Mouse (Mus musculus) ES-Bruce4 (cell line): Measurements from ENCODE around the gene Itpkc. TPM values are rescaled to one million over a fixed set of nuclear protein-coding genes. Genes with fewer than 3 reads are reported as not detected.
A peak's percentile ranks its signal among the peaks of the same experiment; 100 is the strongest.

Source experiments
- H3K27ac ChIP-seq: 2 replicates; pipeline ENCODE4 v1.5.1; 2012; ENCODE audit warnings: low read length, inconsistent platforms; ENCODE audit not compliant: insufficient read depth
- H3K27me3 ChIP-seq: 2 replicates; pipeline ENCODE4 v1.6.1; 2012; ENCODE audit warnings: mild to moderate bottlenecking, low read length, inconsistent platforms; ENCODE audit not compliant: control insufficient read depth, poor library complexity, insufficient read depth, severe bottlenecking
- H3K36me3 ChIP-seq: 2 replicates; pipeline ENCODE4 v1.6.1; 2012; ENCODE audit warnings: inconsistent platforms, mild to moderate bottlenecking, low read length, moderate library complexity; ENCODE audit not compliant: control insufficient read depth, poor library complexity, insufficient read depth, severe bottlenecking
- H3K4me1 ChIP-seq: one replicate; pipeline ENCODE4 v1.8.1; 2011; ENCODE audit warnings: low read length; ENCODE audit not compliant: control insufficient read depth, insufficient read depth
- H3K4me3 ChIP-seq: 2 replicates; pipeline ENCODE4 v1.5.1; 2011; ENCODE audit warnings: low read depth, mild to moderate bottlenecking, low read length
- H3K9ac ChIP-seq: 2 replicates; pipeline ENCODE4 v1.6.1; 2012; ENCODE audit warnings: low read depth, mild to moderate bottlenecking, inconsistent platforms; ENCODE audit not compliant: poor library complexity, severe bottlenecking
- H3K9me3 ChIP-seq: replicated peaks from 2 replicates; pipeline ENCODE4 v1.6.1; 2012; ENCODE audit warnings: mild to moderate bottlenecking, low read length, inconsistent platforms; ENCODE audit not compliant: control insufficient read depth, poor library complexity, insufficient read depth, severe bottlenecking
- CTCF ChIP-seq: IDR thresholded peaks from one replicate; pipeline ENCODE4 v1.8.1; 2011; ENCODE audit warnings: low read depth, low read length
- EP300 ChIP-seq: IDR thresholded peaks from 2 replicates; pipeline ENCODE4 v1.6.1; 2011; ENCODE audit warnings: low read depth, low read length; ENCODE audit not compliant: insufficient read depth
- POLR2A ChIP-seq: IDR thresholded peaks from one replicate; pipeline ENCODE4 v1.8.1; 2011; ENCODE audit warnings: low read length; ENCODE audit not compliant: insufficient read depth
- polyA plus RNA-seq: library from polyadenylated mRNA; stranded (reverse); fragments of >200 nt; gene quantifications from 2 replicates; pipeline ENCODE4 v1.2.4, GENCODE M21; 2011; ENCODE audit warnings: low read depth; ENCODE audit not compliant: missing spikeins, insufficient read depth, insufficient read length

The Itpkc gene
- polyA plus RNA-seq, 1 experiment: 11.3 TPM

DNA sequence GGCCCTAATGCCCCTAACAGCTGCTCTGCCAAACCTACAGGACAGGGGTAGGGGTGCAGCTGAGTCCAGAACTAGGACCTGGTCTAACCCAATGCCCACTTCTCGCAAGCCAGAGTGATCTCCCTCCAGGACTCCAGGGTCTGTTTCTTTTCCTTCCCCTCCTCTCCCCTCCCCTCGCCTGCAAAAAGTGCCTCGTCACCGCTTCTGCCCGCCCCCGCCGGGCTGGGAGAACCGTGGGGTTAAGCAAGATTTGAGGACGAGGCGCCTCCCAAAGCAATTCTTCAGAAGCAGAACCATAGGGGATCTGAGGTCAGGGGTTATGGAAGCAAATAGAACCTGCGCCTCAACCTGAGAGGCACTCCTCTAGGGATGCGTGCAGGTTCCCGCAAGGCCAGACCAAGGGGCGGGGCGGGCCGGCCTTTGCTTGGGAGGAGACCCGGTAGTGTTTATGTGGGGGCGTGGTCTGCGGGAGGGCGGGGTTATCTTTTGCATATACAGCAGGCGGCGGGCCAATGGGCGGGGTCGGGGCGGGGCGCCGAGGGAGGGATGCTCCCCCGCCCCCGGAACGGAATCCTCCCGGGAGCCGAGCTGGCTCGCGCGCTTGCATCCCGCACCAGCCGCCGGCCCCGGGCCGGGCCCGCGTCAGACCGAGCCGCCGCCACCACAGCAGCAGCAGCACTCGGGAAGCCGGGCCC is 29.9 kb upstream of the Itpkc start, which contains the start of gene Numbl:
Gene Numbl, plus strand, starts transcription at position 229 of the 695 bp plus-strand sequence.
- Histone ChIP-seq H3K36me3 (0 out of 2 replicates have a peak, but pooled peaks cover 2% of the 10 kb centered on the region), H3K27ac (peak within 1 kb of the TSS; percentile 82), H3K4me3 (peak within 1 kb of the TSS; percentile 76), H3K4me1 (peaks cover 2% of the 10 kb centered on the region), H3K9ac (peak within 1 kb of the TSS; percentile 85), H3K9me3 (no peaks in the 10 kb centered on the region), H3K27me3 (no peaks in the 10 kb centered on the region)
- TF ChIP-seq CTCF (no peak), EP300 (no peak), POLR2A (no peak)

DNA sequence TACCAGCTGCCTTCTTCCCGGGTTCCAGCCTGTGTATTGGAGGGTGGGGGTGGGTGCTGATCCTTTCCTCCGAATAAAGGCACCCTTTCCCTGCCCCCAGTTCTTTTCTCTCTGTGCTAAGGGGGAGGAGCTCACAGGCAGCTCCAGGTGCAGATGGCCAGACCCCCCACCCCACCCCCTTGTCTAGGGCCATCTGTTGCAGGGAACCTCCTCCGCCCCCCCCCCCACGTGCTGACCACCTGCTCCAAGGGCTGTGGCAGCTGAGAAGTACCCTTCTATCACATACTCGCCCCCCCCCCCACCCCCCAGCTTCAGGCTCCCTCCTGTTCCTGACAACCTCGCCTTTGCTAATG is 29.4 kb upstream of the Itpkc start:
- Histone ChIP-seq H3K36me3 (no peaks in the 10 kb centered on the region), H3K4me3 (peak overlapping the region; percentile 69), H3K4me1 (peaks cover 2% of the 10 kb centered on the region), H3K27ac (peak overlapping the region; percentile 82), H3K9ac (peak overlapping the region; percentile 11), H3K27me3 (no peaks in the 10 kb centered on the region), H3K9me3 (no peaks in the 10 kb centered on the region)
- TF ChIP-seq EP300 (peak; percentile 80), POLR2A (no peak)

DNA sequence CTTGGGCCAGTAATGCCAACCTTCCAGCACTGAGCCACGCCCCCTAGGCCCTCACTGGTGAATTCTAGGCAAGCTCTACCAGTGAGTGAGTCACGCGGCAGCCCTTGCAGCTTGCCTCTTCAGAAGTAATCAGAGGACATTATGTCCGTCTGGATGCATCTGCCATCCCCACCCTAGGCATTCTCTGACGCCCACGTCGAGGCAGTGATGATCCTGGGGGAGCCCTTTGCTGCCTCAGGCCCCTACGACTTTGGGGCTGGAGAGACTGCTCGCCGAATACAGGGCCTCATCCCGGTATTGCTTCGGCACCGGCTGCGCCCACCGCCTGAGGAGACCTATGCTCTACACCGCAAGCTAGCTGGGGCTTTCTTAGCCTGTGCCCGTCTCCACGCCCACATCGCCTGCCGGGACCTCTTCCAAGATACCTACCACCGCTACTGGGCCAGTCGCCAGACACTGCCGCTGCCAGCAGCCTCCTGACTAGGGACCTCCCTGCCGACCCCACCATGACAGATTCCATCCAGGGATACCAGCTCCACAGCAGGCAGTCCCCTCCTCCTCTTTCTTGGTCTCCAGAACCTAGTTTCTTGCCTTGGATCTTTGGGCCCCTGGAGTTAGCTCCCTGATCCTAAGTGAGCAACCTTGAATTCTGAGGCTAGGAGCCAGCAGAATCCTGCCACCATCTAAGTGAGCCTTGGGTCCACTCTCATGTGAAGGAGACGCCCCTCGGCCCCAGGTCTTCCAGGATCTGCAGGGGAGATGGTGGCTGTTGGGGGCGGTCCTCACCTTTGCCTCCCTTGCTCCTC is 28.8 kb upstream of the Itpkc start:
- Histone ChIP-seq H3K4me3 (peak overlapping the region; percentile 59), H3K9ac (peak overlapping the region; percentile 11), H3K9me3 (no peaks in the 10 kb centered on the region), H3K4me1 (peaks cover 2% of the 10 kb centered on the region), H3K27me3 (no peaks in the 10 kb centered on the region), H3K36me3 (no peaks in the 10 kb centered on the region), H3K27ac (peak overlapping the region; percentile 27)
- TF ChIP-seq EP300 (no peak), POLR2A (no peak), CTCF (no peak)

DNA sequence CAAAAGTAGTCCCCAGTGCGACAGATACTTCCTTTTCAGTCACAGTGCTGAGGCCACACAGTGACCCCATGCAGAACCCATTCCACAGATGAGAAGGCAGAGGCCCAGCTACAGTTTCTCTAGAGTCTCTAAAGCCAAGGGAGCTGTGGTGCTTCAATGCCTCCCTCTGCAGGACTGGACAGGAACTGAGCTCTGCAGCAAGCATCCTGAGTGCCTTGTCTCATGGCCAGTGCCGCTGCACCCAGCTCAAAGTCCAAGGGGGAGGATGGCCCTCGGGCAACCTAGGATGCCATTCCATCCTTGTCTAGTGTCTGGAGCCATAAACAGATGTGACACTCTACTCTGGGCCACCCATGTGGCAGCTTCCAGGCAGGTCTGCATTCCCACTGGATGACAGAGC is 27.3 kb upstream of the Itpkc start:
- Histone ChIP-seq H3K36me3 (no peaks in the 10 kb centered on the region), H3K9ac (no peak overlapping the region), H3K27ac (no peak overlapping the region), H3K27me3 (no peaks in the 10 kb centered on the region), H3K4me1 (peaks cover 4% of the 10 kb centered on the region), H3K4me3 (no peak overlapping the region), H3K9me3 (no peaks in the 10 kb centered on the region)
- TF ChIP-seq EP300: no peak
- TF ChIP-seq POLR2A: no peak
- TF ChIP-seq CTCF: peak; percentile 58

DNA sequence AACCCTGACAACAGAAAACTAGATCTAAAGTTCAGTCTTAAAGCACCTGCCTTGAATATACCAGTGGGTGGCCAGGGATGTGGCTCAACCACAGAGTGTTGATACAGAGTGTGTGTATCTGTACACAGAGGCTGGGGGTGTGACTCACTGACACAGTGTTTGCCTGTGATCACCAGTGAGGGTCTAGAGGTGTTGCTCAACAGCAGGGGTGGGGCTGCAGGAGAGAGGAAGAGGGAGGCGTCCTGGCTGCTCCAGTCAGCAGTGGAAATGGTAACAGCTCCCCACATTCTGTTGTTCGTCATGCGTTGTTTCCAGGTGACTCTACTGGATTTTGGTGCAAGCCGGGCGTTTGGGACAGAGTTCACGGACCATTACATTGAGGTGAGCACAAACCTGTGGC is 23.5 kb upstream of the Itpkc start:
- peaks cover 2% of the 10 kb centered on the region for H3K4me1 ChIP-seq
- H3K27me3 ChIP-seq: no peaks in the 10 kb centered on the region
- no peak overlapping the region for H3K27ac ChIP-seq
- H3K9ac ChIP-seq: no peak overlapping the region
- no peak overlapping the region for H3K4me3 ChIP-seq
- no peaks in the 10 kb centered on the region for H3K9me3 ChIP-seq
- no peak for TF ChIP-seq POLR2A
- TF ChIP-seq EP300: no peak
- H3K36me3 ChIP-seq: no peaks in the 10 kb centered on the region

DNA sequence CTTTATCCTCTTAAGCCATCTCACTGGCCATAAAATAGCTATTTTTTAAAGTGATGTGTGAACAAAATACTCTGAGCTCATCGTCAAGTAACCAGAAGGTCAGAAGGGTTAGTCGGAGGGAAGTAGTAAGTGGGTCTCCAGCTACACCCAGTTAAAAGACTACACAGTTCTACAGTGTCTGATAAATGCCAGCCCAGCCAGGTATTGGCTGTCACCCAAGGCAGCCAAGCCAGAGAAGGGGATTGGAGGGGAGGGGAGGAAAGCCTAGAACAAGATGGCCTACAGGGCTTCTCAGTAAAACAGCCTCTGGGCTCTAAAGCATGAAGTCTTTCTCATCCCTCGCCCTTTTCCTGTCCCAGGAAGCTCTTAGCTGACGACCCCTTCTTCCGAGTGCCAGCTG is 21.5 kb upstream of the Itpkc start:
- Histone ChIP-seq H3K4me1 (peaks cover 2% of the 10 kb centered on the region), H3K27ac (no peak overlapping the region), H3K4me3 (no peak overlapping the region), H3K27me3 (no peaks in the 10 kb centered on the region), H3K9ac (no peak overlapping the region), H3K36me3 (no peaks in the 10 kb centered on the region), H3K9me3 (no peaks in the 10 kb centered on the region)
- TF ChIP-seq POLR2A: no peak
- TF ChIP-seq CTCF: no peak
- TF ChIP-seq EP300: no peak
